Mouse (Mus musculus) stomach, postnatal 0 days (tissue): ENCODE data around the gene 1600015I10Rik. TPM values are rescaled to one million over a fixed set of nuclear protein-coding genes. Genes with fewer than 3 reads are reported as not detected.

Source experiments
- ATAC-seq: fragments of 200-750 bp; cut with Nextera tagmentation; 2 replicates; pipeline ENCODE4 v1.8.0; 2017; ENCODE audit not compliant: low FRiP score, low TSS enrichment
- DNase-seq: peaks from one replicate; pipeline ENCODE4 v3.0.0-alpha.2; 2016; ENCODE audit warnings: low spot score
- H3K27ac ChIP-seq: fragments of 300-500 bp; sonication (generic); replicated peaks from 2 replicates; pipeline ENCODE4 v1.5.1; 2014; ENCODE audit warnings: mild to moderate bottlenecking, control low read depth
- H3K27me3 ChIP-seq: fragments of 300-500 bp; sonication (generic); 2 replicates; pipeline ENCODE4 v1.6.1; 2014; ENCODE audit warnings: low read length; ENCODE audit not compliant: control insufficient read depth, insufficient read depth
- H3K36me3 ChIP-seq: fragments of 300-500 bp; sonication (generic); 2 replicates; pipeline ENCODE4 v1.6.1; 2014; ENCODE audit warnings: low read length, mixed read lengths; ENCODE audit not compliant: control insufficient read depth, insufficient read depth
- H3K4me1 ChIP-seq: fragments of 300-500 bp; sonication (generic); replicated peaks from 2 replicates; pipeline ENCODE4 v1.6.1; 2014; ENCODE audit warnings: antibody characterized with exemption; ENCODE audit not compliant: control insufficient read depth, insufficient read depth
- H3K4me2 ChIP-seq: fragments of 300-500 bp; sonication (generic); replicated peaks from 2 replicates; pipeline ENCODE4 v1.6.1; 2014; ENCODE audit warnings: low read depth, mild to moderate bottlenecking, control low read depth, moderate library complexity
- H3K4me3 ChIP-seq: fragments of 300-500 bp; sonication (generic); 2 replicates; pipeline ENCODE4 v1.5.1; 2014; ENCODE audit warnings: low read depth, low read length, control low read depth
- H3K9ac ChIP-seq: fragments of 300-500 bp; sonication (generic); 2 replicates; pipeline ENCODE4 v1.6.1; 2014; ENCODE audit warnings: mild to moderate bottlenecking, low read length, control low read depth, mixed read lengths
- H3K9me3 ChIP-seq: fragments of 300-500 bp; sonication (generic); 2 replicates; pipeline ENCODE4 v1.6.1; 2016; ENCODE audit warnings: low read length; ENCODE audit not compliant: control insufficient read depth
- CTCF ChIP-seq: IDR thresholded peaks from 2 replicates; pipeline ENCODE4 v1.5.1; 2016; ENCODE audit warnings: antibody characterized with exemption, low read depth, mild to moderate bottlenecking, moderate library complexity
- EP300 ChIP-seq: optimal IDR thresholded peaks from 2 replicates; pipeline ENCODE3; 2016; ENCODE audit warnings: antibody characterized with exemption
- WGBS: fragments of 180-500 bp; shearing (Covaris S2); extraction: QIAGEN DNeasy Blood & Tissue Kit; methylation state at CpG from one replicate; pipeline ENCODE4 v1.1.7; 2014; 5-methylcytosine and 5-hydroxymethylcytosine counted together
- polyA plus RNA-seq: library from polyadenylated mRNA; unstranded; fragments of >200 nt; fragmentation: Nextera tagmentation; extraction: Ambion mirVana; gene quantifications from 2 replicates; pipeline ENCODE4 v1.2.1, GENCODE M21; 2015

The 1600015I10Rik gene
- polyA plus RNA-seq, 1 experiment from 2014 or later: not detected

GRCm38 (mm10) chr6:48913587-48913986 is 16.1 kb upstream of the 1600015I10Rik start:
- Histone ChIP-seq H3K27ac (no peak overlapping the region), H3K4me2 (no peak overlapping the region), H3K27me3 (no peaks in the 10 kb centered on the region), H3K9me3 (no peaks in the 10 kb centered on the region), H3K36me3 (no peaks in the 10 kb centered on the region), H3K4me1 (no peaks in the 10 kb centered on the region), H3K4me3 (no peak overlapping the region), H3K9ac (no peak overlapping the region)
- ATAC-seq (no peak), DNase-seq (no peak)
- WGBS: 95% methylated on average over 2 of the region's 2 CpGs
- TF ChIP-seq CTCF: no peak
- no peak for TF ChIP-seq EP300

- Histone ChIP-seq H3K9ac (no peak overlapping the region), H3K9me3 (no peaks in the 10 kb centered on the region), H3K27me3 (no peaks in the 10 kb centered on the region), H3K4me2 (no peak overlapping the region), H3K4me1 (no peaks in the 10 kb centered on the region), H3K27ac (no peak overlapping the region), H3K4me3 (no peak overlapping the region), H3K36me3 (no peaks in the 10 kb centered on the region)
- no peak for DNase-seq
- 67% methylated on average over 2 of the region's 2 CpGs for WGBS
- no peak for TF ChIP-seq EP300
- TF ChIP-seq CTCF: no peak
- ATAC-seq: no peak
Observed at GRCm38 (mm10) chr6:48949596-48949995, 19.9 kb downstream of the 1600015I10Rik start.

- WGBS: 84% methylated on average over 5 of the region's 5 CpGs
- no peak for DNase-seq
Observed at GRCm38 (mm10) chr6:48950676-48951075, 21.0 kb downstream of the 1600015I10Rik start.

GRCm38 (mm10) chr6:48951630-48952029 is 21.9 kb downstream of the 1600015I10Rik start:
- DNase-seq (no peak), ATAC-seq (no peak)
- no peak overlapping the region for H3K9ac ChIP-seq
- no peaks in the 10 kb centered on the region for H3K27me3 ChIP-seq
- no peak overlapping the region for H3K27ac ChIP-seq
- H3K4me3 ChIP-seq: no peak overlapping the region
- TF ChIP-seq EP300: no peak
- TF ChIP-seq CTCF: no peak
- H3K4me2 ChIP-seq: no peak overlapping the region
- 80% methylated on average over 6 of the region's 6 CpGs for WGBS
- no peaks in the 10 kb centered on the region for H3K4me1 ChIP-seq
- H3K36me3 ChIP-seq: no peaks in the 10 kb centered on the region
- H3K9me3 ChIP-seq: no peaks in the 10 kb centered on the region

More at GRCm38 (mm10) chr6:48950676-48951075, 21.0 kb downstream of the 1600015I10Rik start:
- no peaks in the 10 kb centered on the region for H3K9me3 ChIP-seq
- ATAC-seq: no peak
- H3K36me3 ChIP-seq: no peaks in the 10 kb centered on the region
- H3K4me1 ChIP-seq: no peaks in the 10 kb centered on the region
- H3K4me2 ChIP-seq: no peak overlapping the region
- no peaks in the 10 kb centered on the region for H3K27me3 ChIP-seq
- no peak overlapping the region for H3K9ac ChIP-seq
- no peak overlapping the region for H3K4me3 ChIP-seq
- TF ChIP-seq CTCF: no peak
- TF ChIP-seq EP300: no peak
- H3K27ac ChIP-seq: no peak overlapping the region

GRCm38 (mm10) chr6:48953220-48953619 is 23.5 kb downstream of the 1600015I10Rik start:
- 81% methylated on average over 5 of the region's 5 CpGs for WGBS

GRCm38 (mm10) chr6:48954211-48954610 is 24.5 kb downstream of the 1600015I10Rik start:
- Histone ChIP-seq H3K4me2 (no peak overlapping the region), H3K27ac (no peak overlapping the region), H3K36me3 (no peaks in the 10 kb centered on the region), H3K4me1 (no peaks in the 10 kb centered on the region), H3K9me3 (no peaks in the 10 kb centered on the region), H3K4me3 (no peak overlapping the region), H3K9ac (no peak overlapping the region), H3K27me3 (no peaks in the 10 kb centered on the region)
- DNase-seq: no peak
- no peak for ATAC-seq
- WGBS: 79% methylated on average over 5 of the region's 5 CpGs
- TF ChIP-seq CTCF (no peak), EP300 (no peak)

More at GRCm38 (mm10) chr6:48953220-48953619, 23.5 kb downstream of the 1600015I10Rik start:
- Histone ChIP-seq H3K9me3 (no peaks in the 10 kb centered on the region), H3K27me3 (no peaks in the 10 kb centered on the region), H3K9ac (no peak overlapping the region), H3K4me3 (no peak overlapping the region), H3K27ac (no peak overlapping the region), H3K36me3 (no peaks in the 10 kb centered on the region), H3K4me2 (no peak overlapping the region), H3K4me1 (no peaks in the 10 kb centered on the region)
- TF ChIP-seq EP300: no peak
- no peak for TF ChIP-seq CTCF
- ATAC-seq: no peak
- no peak for DNase-seq
